Mouse (Mus musculus): Measurements from ENCODE around the gene Krcc1.

Gene Krcc1

GRCm38 (mm10) chr6:71332236-71332965 is 60.9 kb downstream of the Krcc1 start:
- DNase-seq, result no peak

DNA sequence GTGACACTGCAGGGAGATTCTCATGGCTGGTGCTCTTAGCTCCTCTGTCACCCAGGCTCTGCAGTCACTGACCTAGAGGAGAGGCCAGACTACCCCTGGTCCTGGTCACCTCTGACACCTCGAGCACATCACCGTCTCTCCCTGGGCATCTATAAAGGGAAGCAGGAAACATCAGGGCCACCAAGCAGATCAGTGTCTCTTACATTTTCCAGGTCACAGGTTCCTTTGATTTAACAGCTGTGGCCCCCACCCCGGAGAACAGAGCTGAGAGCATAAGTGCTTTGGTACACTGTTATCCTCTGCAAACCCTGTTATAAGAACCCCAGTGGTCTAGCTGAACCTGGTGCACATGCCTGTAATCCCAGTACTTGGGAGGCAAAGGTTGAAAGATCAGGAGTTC is 61.6 kb downstream of the Krcc1 start:
- DNase-seq, result no peak

GRCm38 (mm10) chr6:71333578-71334273 is 62.2 kb downstream of the Krcc1 start:
- DNase-seq, result no peak

Data from cerebellum, postnatal 14 days (tissue).